Mouse (Mus musculus) cortical plate, adult 2 months (tissue): ENCODE results near the gene Farp1.

Experiments
- CTCF ChIP-seq: fragments of 200-500 bp; IDR thresholded peaks from 2 replicates; pipeline ENCODE4 v1.5.1; 2011; ENCODE audit warnings: mild to moderate bottlenecking, control low read depth, low read length; ENCODE audit not compliant: insufficient read depth; ENCODE audit errors: extremely low read depth
- POLR2A ChIP-seq: fragments of 200-500 bp; IDR thresholded peaks from 2 replicates; pipeline ENCODE4 v1.6.1; 2011; ENCODE audit warnings: mild to moderate bottlenecking, low read length, control low read depth; ENCODE audit not compliant: insufficient read depth; ENCODE audit errors: extremely low read depth

GRCm38 (mm10) chr14:121210318-121210717 lies 175.3 kb downstream of the Farp1 start:
- TF ChIP-seq POLR2A (no peak), CTCF (no peak)
